Mouse (Mus musculus): ENCODE data around the gene Trim56. TPM values are rescaled to one million over a fixed set of nuclear protein-coding genes. Genes with fewer than 3 reads are reported as not detected.

Trim56 gene
- polyA plus RNA-seq (2012; rRNA removed), result 4.1 and 6.0 TPM in 2 replicates

GRCm38 (mm10) chr5:137115866-137116847 lies at the start of gene Trim56:
Gene Trim56 (minus strand): TSS chr5:137116209.

GRCm38 (mm10) chr5:137149272-137149882 lies 33.4 kb upstream of the Trim56 start, which contains the start of gene Muc3:
Gene Muc3 (minus strand): TSS chr5:137149322.

GRCm38 (mm10) chr5:137072079-137072960 lies 43.7 kb downstream of the Trim56 start, which contains the start of gene Serpine1:
Gene Serpine1 (minus strand): TSS chr5:137072268.

Other genes with a start within 250 kb of the Trim56 start
- gene Col26a1, start 233.0 kb downstream of the Trim56 start, polyA plus RNA-seq (2012; rRNA removed), result 0.07 and 1.3 TPM in 2 replicates
- 2.9 and 3.4 TPM in 2 replicates for gene Ift22, start 208.1 kb downstream of the Trim56 start, polyA plus RNA-seq (2012; rRNA removed)
- gene Fis1, start 162.9 kb downstream of the Trim56 start, polyA plus RNA-seq (2012; rRNA removed), result 154 and 166 TPM in 2 replicates
- 2.2 and 3.6 TPM in 2 replicates for gene Cldn15, start 149.6 kb downstream of the Trim56 start, polyA plus RNA-seq (2012; rRNA removed)
- gene Plod3, start 129.2 kb downstream of the Trim56 start, polyA plus RNA-seq (2012; rRNA removed), result 12.5 and 13.0 TPM in 2 replicates
- 29.1 and 30.7 TPM in 2 replicates for gene Znhit1, start 128.2 kb downstream of the Trim56 start, polyA plus RNA-seq (2012; rRNA removed)
- gene Vgf, start 89.8 kb downstream of the Trim56 start, polyA plus RNA-seq (2012; rRNA removed), result 0.01 and 0.02 TPM in 2 replicates
- gene Ap1s1, start 70.1 kb downstream of the Trim56 start, polyA plus RNA-seq (2012; rRNA removed), result 62.9 and 70.4 TPM in 2 replicates
- 0.17 and 0.20 TPM in 2 replicates for gene Serpine1, start 43.9 kb downstream of the Trim56 start, polyA plus RNA-seq (2012; rRNA removed)
- not detected in 2 replicates for gene Muc3, start 33.1 kb upstream of the Trim56 start, polyA plus RNA-seq (2012; rRNA removed)
- gene Muc3a, start 96.2 kb upstream of the Trim56 start, polyA plus RNA-seq (2012; rRNA removed), result 0.06 and 0.08 TPM in 2 replicates
- 15.0 and 20.1 TPM in 2 replicates for gene Ache, start 171.3 kb upstream of the Trim56 start, polyA plus RNA-seq (2012; rRNA removed)
- 7.1 and 9.5 TPM in 2 replicates for gene Ufsp1, start 178.4 kb upstream of the Trim56 start, polyA plus RNA-seq (2012; rRNA removed)
- gene Srrt, start 191.5 kb upstream of the Trim56 start, polyA plus RNA-seq (2012; rRNA removed), result 103 and 106 TPM in 2 replicates
- 6.6 and 7.1 TPM in 2 replicates for gene Trip6, start 198.2 kb upstream of the Trim56 start, polyA plus RNA-seq (2012; rRNA removed)
- 2.0 and 2.3 TPM in 2 replicates for gene Slc12a9, start 217.4 kb upstream of the Trim56 start, polyA plus RNA-seq (2012; rRNA removed)
- gene Ephb4, start 233.9 kb upstream of the Trim56 start, polyA plus RNA-seq (2012; rRNA removed), result 7.3 and 7.7 TPM in 2 replicates